35 mouse cellular contexts compared by ENCODE assay signal in genomic region chr9:30484183-30484582, GRCm38 (mm10).
"Had no signal": no experiment of that assay in that cellular context is flagged by ENCODE, and none has a peak within 500 bp of the region (broad histone marks: within the 10 kb centered on the region; RNA-seq: fewer than 3 reads in every experiment).

No protein-coding gene starts in this region.

- H3K27me3 ChIP-seq: heart, embryonic 13.5 days; heart, embryonic 15.5 days; hindbrain, embryonic 12.5 days; hindbrain, embryonic 13.5 days; hindbrain, embryonic 15.5 days; intestine, embryonic 15.5 days; kidney, embryonic 15.5 days had no signal

- H3K4me1 ChIP-seq: heart, embryonic 10.5 days; heart, embryonic 13.5 days; heart, embryonic 15.5 days; hindbrain, embryonic 12.5 days; hindbrain, embryonic 13.5 days; hindbrain, embryonic 15.5 days; intestine, embryonic 15.5 days had no signal

- H3K9me3 ChIP-seq: heart, embryonic 10.5 days; heart, embryonic 13.5 days; heart, embryonic 15.5 days; hindbrain, embryonic 10.5 days; hindbrain, embryonic 12.5 days; hindbrain, embryonic 13.5 days; hindbrain, embryonic 15.5 days; intestine, embryonic 15.5 days; kidney, embryonic 15.5 days had no signal

- H3K4me2 ChIP-seq: heart, embryonic 11.5 days; heart, embryonic 13.5 days; heart, embryonic 15.5 days; hindbrain, embryonic 12.5 days; hindbrain, embryonic 13.5 days; hindbrain, embryonic 14.5 days; hindbrain, embryonic 15.5 days; intestine, embryonic 15.5 days; kidney, embryonic 15.5 days had no signal

- DNase-seq: heart, postnatal 10 days; heart, postnatal 14 days; heart, postnatal 36 days; heart, postnatal 4 days; kidney, adult 11 months; kidney, adult 18-20 months; kidney, adult 2 months; kidney, adult 8-10 months; kidney, adult 9 months; kidney, postnatal 10 days; kidney, postnatal 14 days; kidney, postnatal 25 days; kidney, postnatal 36 days; kidney, postnatal 4 days; layer of hippocampus, adult 9-11 months; layer of hippocampus, postnatal 36 days had no signal

- H3K27ac ChIP-seq: heart, embryonic 10.5 days; heart, embryonic 13.5 days; heart, embryonic 15.5 days; hindbrain, embryonic 10.5 days; hindbrain, embryonic 12.5 days; hindbrain, embryonic 13.5 days; hindbrain, embryonic 14.5 days; hindbrain, embryonic 15.5 days; hindbrain, postnatal 0 days; intestine, embryonic 15.5 days; kidney, embryonic 15.5 days; kidney, postnatal 0 days; layer of hippocampus, adult 2 months; left cerebral cortex, adult 2 months had no signal

- H3K4me3 ChIP-seq: heart, embryonic 10.5 days; heart, embryonic 13.5 days; heart, embryonic 15.5 days; hindbrain, embryonic 10.5 days; hindbrain, embryonic 12.5 days; hindbrain, embryonic 13.5 days; hindbrain, embryonic 15.5 days; intestine, embryonic 15.5 days; kidney, embryonic 15.5 days; layer of hippocampus, adult 2 months; left cerebral cortex, adult 2 months had no signal

- H3K9ac ChIP-seq: heart, embryonic 13.5 days; heart, embryonic 15.5 days; hindbrain, embryonic 12.5 days; hindbrain, embryonic 13.5 days; hindbrain, embryonic 14.5 days; hindbrain, embryonic 15.5 days; intestine, embryonic 15.5 days; kidney, embryonic 15.5 days had no signal

- ATAC-seq: hindbrain, embryonic 16.5 days; hindbrain, postnatal 0 days; inflammation-experienced regulatory T-cells, adult 6 months; intestine, embryonic 15.5 days; intestine, embryonic 16.5 days; intestine, postnatal 0 days had no signal

- H3K36me3 ChIP-seq: heart, embryonic 10.5 days; heart, embryonic 13.5 days; heart, embryonic 15.5 days; hindbrain, embryonic 10.5 days; hindbrain, embryonic 12.5 days; hindbrain, embryonic 13.5 days; hindbrain, embryonic 15.5 days; intestine, embryonic 15.5 days; kidney, embryonic 15.5 days had no signal
